Mouse (Mus musculus) lung, postnatal 14 days (tissue): ENCODE data around the gene Kif7.

ENCODE experiments used
- DNase-seq: peaks from one replicate; pipeline ENCODE4 v3.0.0; 2021

Kif7 gene

DNA sequence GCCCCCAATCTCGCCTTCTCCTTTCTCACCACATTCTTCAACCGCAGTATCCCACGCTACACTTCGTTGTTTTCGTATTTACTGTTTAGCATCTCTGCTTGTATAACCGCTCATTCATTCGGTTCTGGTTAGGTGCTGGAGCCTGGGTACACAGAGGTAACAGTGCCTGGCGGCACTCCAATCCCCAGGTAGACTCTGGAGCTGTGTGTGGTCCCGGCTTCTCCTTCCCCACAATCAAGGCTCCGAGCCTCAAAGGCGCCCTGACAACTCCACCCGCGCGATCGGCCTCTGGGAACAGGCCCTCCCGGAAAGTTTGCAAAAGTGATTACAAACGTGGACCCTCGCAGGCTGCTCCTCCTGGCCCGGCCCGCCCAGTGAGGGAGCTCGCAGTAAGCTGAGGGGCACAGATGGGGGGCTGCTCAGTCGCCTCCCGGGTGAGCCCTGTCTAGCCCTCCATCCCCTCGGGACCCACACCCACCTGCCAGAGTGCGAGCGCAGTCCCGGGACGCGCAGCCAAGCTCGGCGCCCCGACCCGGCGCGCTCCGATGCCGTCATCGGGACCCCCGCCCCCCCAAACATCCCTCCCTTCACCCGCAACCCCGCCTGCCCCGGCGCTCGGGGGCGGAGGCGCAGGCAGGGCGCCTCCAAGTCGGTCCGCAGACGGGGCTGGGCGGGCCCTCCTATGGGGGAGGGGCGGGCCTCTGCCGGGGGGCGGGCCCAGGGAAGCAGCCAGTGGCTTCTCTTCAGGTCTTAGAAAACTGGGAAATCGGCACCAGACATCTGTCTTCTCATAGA, at the start of gene Kif7:
Gene Kif7 (minus strand): TSS at position 534 of the 795 bp plus-strand sequence.
- DNase-seq: peak; percentile 84

DNA sequence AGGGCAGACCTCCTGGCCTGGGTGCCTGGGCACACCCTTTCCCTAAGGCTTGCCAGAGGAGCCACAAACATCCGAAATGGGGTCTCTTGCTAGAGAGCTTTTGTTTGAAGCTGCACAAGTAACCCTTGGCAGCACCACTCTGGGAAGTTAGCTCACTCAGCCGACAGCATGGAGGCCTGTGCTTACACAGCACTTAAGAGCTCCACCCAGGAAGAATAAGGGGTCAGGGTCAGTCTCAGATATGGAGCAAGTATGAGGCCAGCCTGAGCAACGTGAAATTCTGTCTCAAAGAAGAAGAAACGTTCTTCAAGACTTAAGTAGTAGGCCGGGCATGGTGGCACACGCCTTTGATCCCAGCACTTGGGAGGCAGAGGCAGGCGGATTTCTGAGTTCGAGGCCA, 46.6 kb upstream of the Kif7 start:
- no peak for DNase-seq

DNA sequence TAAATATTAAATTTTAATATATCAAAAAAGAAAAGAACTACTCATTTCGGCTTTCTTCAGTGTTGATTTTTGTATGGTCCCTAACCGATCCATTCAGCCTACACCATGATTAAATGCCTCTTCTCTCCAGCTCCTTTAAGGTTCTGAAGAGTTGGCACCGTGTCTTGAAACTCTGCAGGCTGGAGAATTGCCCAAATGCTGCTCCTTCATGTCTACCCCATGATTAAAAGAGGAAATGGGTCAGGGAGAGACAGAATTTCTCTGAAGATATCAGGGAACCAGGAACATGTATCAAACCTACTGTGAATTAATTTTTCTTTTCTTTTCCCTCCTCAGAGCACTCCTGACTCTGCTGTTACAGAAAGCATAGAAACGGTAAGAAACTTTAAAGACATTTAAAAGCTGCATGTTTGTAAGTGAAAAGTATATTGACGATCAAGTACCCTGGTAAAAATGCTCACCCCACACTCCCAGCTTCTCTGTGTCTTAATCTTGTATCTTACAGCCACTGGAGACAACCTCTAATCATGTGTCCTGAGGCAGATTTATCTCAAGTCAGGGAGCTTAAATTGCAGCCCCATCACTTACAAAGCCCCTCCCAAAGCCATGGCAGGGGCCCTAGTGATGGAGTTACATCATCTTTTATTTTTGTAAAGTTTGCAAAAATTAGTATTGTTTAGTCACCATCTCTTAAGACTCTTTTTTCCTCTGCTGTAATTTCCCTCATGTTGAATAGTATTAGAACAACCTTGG, 45.8 kb upstream of the Kif7 start:
- no peak for DNase-seq

DNA sequence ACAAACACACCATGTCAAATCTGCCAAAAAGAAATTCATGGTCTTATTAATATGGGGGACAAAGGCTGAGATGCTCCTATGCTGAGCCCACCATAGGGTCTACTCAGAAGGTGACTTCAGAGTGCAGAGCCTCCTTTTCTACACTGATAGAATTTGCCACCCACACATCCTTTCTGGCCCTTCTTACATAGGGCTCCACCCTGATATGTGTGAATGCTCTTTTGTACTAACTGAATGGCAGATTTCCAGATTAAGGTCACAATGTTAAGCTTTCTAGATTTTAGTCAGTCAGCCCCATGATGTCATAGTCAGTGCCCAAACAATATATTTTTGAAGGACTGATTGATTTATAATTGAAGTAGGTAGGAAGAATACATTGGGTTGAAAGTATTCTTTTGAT, 44.2 kb upstream of the Kif7 start:
- no peak for DNase-seq

DNA sequence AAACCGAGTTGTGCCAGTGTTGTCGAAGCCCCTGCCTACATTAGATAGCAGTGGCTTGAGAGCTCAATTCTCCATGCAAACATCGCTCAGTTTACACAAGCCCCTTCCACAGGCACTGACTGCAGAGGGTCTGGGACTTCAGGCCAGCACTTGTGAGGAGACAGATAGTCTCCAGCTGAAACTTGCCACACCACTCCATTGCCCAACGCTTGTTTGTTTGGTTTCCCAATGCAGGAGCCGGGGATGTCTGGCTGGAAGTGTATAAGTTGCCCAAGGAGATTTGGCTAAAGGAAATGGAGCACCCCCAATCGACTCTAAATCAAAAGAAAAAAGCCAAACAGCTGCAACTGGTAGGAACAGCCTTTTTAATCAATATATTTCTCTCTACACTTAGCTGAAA, 42.7 kb upstream of the Kif7 start:
- DNase-seq: peak; percentile 36

DNA sequence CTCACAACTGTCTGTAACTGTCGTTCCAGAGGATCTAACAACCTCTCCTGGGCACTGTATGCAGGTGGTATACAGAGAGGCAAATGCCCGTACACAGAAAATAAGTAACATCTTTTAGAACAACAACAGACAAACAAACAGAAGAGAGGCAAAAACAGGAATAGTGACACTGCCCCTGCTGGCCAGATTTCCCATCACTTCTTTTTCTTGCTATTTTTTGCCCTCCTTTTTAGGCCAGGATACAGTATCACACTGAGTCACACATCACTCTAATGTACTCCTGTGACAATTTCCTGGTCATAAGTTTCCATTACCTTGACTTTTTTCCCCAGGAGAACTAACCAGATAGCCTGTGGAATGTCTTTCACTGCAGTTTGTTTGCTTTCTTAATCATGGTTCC, 40.8 kb upstream of the Kif7 start:
- DNase-seq: no peak

DNA sequence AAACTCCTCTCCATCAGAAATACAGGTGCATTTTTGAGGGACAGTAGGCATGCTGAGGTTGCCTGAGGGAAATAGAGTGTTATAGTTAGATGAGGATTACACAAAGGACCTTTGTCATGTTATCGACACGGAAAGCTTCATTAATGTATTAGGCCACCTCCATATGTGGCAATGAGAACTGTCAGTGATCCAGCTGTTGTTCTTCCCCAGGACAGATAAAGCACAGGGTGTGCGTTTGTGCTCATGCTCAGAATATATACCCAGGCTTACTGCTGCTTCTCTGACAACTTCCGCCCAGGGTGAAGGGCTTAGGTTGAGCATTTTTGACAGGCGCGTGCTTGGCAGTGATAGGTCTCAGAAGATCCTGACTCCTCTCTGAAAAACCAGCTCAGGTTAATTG, 34.0 kb upstream of the Kif7 start:
- DNase-seq: no peak

DNA sequence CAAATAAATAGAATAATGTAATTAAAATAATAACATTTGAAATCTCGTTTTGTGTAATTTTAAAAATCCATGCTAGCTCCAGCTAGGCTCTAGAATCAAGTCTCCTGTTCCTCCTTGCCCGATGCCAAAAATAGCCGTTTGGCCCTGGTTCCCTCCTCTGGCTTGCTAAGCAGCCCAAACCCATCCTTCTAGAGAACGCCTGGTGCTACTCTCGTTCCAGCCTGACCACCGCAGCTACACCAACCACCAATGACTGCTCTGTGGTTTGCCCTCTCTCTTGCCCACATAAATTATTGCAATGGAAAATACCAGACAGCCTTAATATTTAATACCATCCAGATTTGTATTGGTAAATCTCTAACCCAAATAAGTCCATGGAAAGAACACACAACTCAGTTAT, 32.1 kb upstream of the Kif7 start:
- no peak for DNase-seq

DNA sequence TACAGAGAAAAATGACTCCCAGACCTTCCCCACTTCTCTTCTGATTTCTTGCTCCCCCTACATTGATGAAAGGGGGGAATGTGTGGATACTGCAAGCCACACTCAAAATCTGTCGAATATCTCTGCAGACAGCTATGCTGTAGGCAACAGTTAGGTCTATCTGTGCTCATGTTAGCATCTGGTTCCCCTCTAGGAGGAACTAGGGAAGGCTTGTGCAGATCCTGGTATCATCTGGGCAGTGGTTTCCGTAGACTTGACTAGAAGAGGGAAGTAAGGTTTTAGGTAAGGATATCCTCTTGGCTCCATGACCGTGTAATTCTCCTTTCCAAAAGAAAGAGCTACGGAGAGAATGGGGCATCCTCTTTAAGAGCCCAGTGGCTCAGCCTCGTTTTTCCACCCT, 29.1 kb upstream of the Kif7 start:
- DNase-seq: no peak

DNA sequence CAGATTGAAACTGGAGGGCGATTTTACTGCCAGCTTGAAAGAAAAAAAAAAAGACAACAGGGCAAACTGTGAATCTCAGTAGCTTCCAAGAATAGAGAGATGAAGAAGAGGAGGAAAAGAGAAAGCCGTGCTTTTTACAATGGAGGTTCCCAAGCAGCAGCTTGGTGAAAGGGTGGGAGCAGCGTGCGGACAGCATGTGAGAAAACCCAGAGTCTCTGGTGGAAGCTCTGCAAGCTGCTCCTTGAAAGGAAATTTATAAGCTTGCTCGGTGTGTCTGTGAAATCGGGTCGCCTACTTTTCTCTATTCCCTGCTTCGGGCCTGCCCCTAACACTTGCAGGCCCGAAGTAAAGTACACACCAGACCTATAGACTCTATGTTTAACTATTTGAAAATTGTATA, 28.5 kb upstream of the Kif7 start:
- no peak for DNase-seq

DNA sequence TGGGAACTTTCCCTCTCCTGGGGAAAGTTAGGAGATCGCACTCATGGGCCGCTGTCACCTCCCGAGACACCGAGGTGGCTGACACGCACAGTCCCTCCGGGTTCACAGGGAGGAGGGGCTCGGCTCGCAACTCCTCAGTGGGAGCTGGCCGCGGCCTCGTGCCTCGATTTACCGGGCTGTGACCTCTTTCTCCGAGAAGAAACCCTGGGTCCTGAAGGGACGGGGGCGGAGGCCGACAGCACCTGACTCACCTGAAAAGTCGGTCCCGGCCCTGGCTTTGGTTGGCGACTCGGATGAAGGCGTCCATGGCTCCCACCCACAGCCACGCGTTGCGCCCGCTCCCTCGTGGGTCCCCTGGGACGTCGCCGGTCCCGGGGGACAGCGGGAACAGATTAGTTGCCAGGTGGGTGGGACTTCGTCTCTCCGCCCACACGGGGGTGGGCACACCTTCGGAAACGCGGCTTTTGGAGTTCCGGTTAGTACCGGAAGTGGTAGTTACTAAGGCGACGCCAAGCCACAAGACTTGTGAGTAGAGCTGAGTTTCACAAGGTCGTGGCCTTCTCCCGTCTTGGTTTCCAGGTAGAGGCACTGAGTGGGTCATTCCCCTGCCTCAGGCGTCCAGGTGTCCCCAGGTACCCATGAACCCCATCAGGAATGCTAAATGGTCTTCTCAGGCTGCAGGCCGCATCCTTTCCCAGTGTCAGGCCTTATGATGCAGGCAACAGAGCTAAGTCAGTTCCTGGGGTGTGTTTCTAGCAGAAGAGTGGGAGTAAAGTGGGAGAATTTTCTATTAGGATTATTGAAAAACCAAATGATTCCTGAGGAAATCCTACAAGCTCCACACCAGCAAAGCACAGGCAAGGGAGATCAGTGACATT, 27.4 kb upstream of the Kif7 start, which contains the start of the genes Pex11a and Wdr93:
Gene Pex11a (minus strand): TSS at position 473 of the 878 bp plus-strand sequence.
Gene Wdr93 (plus strand): TSS at position 505 of the 878 bp plus-strand sequence.
- peak; percentile 84 for DNase-seq

DNA sequence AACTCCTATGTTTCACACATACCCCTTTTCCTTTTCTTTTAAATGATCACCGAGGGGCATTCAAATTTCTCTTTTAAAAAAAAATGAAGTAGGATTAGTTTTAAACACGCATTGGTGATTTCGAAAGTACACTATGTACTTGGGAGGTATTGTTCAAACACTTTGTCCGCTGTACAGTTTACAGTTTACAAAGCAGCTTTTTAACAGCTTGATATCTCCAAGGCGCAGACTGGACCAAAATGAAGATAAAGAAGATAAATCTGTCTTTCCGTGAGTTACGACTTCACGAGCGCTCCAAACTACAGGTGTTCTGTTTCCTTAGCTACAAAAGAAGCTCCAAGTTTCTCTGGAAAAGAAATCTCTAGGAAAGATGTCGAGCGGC, 26.7 kb upstream of the Kif7 start:
- no peak for DNase-seq

DNA sequence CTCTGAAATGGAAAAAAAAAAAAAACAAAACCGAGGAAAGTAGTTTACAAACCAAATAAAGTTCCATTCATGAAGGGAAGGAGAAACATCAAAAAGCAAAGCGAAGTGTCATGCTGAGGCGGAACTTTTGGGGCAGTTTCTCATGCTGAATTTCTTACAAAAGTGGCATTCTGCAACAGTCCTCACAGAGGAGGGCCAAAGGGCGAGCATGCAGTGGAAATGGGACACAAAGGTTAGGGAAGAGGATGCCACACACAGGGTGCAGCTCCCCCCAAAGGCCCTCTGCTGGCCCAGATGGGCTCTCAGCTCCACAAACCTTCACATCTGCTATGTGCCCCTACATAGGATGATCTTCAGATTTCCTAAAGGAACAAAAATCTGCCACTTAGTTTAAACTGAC, 24.8 kb upstream of the Kif7 start:
- no peak for DNase-seq

DNA sequence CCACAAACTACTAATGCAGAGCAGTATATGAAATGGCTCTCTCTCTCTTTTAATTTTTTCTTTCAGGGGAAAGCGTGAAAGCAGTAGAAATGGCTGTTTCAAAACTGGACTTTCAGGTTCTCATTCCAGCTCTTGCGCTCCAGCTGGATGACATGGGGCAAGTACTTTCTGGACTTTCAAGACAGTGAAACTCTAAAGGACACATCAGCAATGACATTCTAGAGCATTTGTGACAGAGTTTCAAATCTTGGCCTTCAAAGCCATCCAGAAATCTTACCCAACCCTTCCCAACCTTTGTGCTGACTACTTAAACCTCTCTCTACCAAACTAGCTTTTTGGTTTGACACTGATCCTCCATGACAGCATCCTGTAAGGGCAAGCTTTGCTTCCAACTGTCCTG, 23.4 kb upstream of the Kif7 start:
- DNase-seq: no peak

DNA sequence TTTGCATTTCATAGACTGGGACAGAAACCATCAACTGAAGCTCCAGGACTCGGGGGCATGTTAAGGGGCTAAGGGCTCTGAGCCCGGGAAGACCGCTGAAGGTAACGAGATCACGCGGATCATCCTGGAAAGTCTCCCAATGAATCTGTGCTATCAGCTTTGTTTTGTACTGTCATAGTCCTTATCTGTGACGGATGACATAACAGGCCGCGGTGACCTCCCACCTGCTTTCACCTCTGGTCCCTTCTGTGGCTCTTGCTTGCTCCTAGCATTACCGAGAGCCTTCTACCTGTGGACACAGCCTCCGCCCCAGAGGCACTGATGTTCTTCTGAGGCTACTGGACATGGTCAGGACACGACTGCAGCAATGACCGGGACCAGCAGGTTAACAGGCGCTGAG, 21.0 kb upstream of the Kif7 start:
- no peak for DNase-seq

DNA sequence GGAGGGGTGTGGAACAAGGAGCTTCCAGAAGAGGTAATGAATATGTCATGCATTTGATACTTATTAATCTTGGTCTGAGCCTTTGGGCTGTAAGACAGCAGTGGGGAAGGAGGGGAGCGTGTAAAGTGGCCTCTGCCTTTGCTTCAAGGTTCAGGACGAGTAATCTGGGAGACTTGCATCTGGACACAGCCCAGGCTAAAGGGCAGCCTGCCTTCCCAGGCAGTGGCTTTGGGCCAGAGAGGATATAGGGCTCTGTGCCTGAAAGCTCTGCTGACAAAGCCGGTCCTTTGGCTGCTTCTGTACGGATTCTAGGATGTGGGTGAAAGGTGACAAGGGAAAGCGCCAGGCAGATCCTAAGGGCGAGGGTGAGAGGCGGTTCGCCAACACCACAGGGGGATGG, 19.0 kb upstream of the Kif7 start:
- DNase-seq: peak; percentile 18

DNA sequence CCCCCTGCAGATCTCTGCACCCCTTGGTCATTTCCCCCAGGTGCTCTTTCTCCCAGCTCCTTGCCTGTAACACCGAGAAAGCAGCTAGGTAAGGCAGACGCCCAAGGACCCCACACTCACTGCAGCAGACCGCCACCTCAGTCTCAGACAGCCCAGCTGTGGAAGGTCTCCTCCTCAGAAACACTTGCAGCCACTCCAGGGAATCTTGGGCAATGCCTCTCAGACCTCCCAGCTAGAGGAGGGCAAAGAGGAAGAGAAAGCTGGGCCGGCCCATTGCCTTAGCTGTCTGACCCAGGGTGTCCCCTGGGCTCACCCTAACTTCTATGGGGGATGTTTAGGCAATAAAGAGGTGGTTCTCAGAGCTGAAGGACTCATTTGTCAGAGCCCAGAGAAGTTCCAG, 17.1 kb upstream of the Kif7 start, which contains the start of gene Plin1:
Gene Plin1 (minus strand): TSS at position 282 of the 400 bp plus-strand sequence.
- peak; percentile 26 for DNase-seq

DNA sequence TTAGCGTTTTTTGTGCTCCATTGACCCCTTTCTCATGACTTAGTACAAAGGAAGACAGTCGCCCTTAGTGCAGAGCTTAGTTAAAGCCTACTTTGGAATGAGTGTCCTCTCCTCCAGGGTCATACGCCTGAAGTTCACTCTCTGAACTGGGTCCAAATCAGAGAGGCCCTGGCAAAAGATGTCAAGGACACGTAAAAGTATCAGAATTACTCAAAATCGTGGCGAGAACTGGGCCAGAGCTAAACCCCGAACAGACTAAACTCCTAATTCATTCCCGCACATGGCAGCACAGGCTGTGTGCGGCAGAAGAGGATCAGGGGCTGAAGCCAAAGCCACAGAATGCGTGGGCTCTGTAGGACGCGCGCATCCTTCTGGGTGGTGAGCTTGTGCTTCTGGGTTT, 15.9 kb upstream of the Kif7 start:
- DNase-seq: no peak

DNA sequence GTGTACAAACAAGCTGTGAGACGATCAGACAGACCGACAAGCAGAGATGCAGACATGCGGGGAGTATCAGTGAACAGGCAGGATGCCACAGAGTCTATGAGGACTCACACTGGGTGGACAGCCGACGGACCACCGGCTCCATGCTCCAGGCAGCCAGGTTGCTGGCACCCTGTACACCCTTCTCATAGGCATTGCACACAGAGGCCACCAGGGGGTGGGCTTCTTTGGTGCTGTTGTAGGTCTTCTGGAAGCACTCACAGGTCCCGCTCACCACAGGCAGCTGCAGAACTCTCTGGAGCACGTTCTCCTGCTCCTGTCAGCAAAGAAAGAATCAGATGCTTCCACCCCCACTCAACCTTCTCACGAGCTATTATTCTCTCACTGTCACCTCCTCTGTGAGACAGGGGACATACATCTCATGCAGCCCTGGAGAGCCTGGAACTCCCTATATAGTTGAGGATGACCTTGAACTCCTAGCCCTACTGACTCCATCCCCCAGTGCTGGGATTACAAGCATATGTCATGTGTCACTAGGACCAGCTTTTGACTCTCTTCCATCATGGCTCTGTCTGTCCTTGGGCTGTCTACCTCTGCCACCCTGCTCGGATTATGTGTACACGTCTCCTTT, 14.3 kb upstream of the Kif7 start:
- peak; percentile 20 for DNase-seq

DNA sequence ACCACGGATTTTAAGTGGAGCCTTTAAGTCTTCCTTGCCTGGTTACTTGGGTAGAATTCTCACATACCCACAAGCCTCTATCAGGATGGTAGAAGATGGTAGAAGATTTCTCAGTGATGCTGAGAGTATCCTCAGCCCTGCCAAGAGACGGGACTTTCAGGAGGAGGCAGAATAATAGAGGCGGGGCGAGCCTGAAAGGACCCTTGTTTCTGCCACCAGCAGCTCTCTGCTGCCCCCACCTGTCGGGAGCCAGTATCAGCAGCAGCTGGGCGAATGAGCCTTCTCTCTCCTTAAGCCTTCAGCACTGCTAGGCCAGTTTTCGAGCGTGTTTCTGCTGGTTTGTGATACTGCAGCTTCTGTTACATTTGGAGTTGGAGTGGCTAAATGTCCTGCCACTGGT, 13.6 kb upstream of the Kif7 start:
- peak; percentile 80 for DNase-seq

DNA sequence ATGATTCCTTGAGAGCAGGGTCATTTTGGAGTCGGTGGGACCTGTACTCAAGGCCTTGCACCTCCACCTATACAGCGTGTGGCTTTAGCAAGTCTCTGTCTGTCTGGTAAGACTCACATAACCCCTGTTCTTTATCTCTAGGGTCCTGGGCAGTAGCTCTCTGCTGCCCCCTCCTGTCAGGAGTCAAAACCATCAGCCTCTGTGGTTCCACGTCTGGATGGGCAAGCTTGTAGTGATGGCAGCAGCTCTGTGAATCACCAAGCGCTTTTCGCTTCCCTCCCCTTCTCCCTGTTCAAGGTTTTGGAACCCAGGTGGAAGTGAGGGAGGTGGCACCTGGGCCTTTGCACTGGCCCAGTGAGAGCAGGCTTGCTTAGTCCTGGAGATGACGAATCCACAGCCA, 12.7 kb upstream of the Kif7 start:
- peak; percentile 71 for DNase-seq

DNA sequence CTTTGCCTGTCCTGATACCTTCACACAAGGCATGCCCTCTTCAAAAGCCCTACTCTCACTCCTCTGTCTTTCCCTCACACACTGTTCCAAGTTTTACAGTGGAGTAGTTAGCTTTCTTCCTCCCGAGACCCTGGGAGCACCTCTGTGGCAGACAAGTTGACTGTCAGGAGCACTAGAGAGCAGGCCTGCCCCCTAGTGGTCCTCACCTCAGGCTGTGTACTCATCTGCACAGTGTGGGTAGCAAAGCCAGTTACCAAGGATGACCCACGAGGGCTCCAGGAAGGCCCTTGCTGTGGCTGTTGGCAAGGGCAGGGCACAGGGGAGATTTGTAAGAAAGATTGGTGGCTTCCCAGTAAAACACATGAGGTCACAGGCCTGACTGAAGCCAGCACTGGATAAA, 11.6 kb upstream of the Kif7 start:
- peak; percentile 77 for DNase-seq
